Mouse (Mus musculus): ENCODE data around the gene Lmbrd2.
"Not testable (repeated sequence)": the region's sequence is repeated elsewhere in the genome, so short reads cannot be mapped to it uniquely, and the experiment has no call there.

GRCm38 (mm10) chr15:9230917-9231316, 90.6 kb downstream of the Lmbrd2 start:
- not testable (repeated sequence) for TF ChIP-seq CTCF (IDR thresholded peaks at IDR 0.05; ENCODE audit: control insufficient read depth, insufficient read depth, insufficient replicate concordance, low read depth, low read length); POLR2A (IDR thresholded peaks at IDR 0.05; ENCODE audit: control insufficient read depth, low read depth, low read length)

Data from testis, adult 2 months (tissue).